Mouse (Mus musculus) liver, embryonic 18 days (tissue): ENCODE measurements around the gene Krtap5-4. TPM values are rescaled to one million over a fixed set of nuclear protein-coding genes. Genes with fewer than 3 reads are reported as not detected.

Experiments
- polyA plus RNA-seq: library from polyadenylated mRNA; depleted of rRNA; stranded (reverse); fragments of >200 nt; gene quantifications from 2 replicates; pipeline ENCODE4 v1.2.3, GENCODE M21; 2012; rRNA removed

The Krtap5-4 gene
- not detected in 2 replicates for polyA plus RNA-seq

GRCm38 (mm10) chr7:142303249-142303648, at the start of gene Krtap5-4:
Krtap5-4 (plus strand) TSS chr7:142303549.

GRCm38 (mm10) chr7:142258254-142258653, 45.1 kb upstream of the Krtap5-4 start, which contains the start of gene Gm2431:
Gm2431 (minus strand) TSS chr7:142258354.

DNA sequence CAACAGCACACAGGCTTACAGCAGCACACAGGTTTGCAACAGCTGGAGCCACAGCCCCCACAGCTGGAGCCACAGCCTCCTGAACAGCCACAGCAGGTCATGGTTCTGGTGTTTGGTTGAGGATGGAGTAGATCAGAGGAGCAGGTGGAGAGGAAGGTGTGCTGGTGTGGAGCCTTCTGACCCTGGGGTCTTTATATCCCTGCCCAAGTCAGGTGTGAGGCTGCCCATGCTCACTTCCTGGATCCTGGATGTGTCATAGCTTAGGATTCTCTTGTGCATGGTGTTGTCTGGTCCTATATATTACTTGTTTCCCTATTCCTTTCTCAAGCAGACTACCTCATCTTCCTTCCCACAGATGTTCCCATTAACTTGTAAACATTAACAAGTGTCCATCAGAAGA, 29.1 kb upstream of the Krtap5-4 start, which contains the start of gene Gm4559:
Gene Gm4559, minus strand, starts transcription at position 101 of the 400 bp plus-strand sequence.

DNA sequence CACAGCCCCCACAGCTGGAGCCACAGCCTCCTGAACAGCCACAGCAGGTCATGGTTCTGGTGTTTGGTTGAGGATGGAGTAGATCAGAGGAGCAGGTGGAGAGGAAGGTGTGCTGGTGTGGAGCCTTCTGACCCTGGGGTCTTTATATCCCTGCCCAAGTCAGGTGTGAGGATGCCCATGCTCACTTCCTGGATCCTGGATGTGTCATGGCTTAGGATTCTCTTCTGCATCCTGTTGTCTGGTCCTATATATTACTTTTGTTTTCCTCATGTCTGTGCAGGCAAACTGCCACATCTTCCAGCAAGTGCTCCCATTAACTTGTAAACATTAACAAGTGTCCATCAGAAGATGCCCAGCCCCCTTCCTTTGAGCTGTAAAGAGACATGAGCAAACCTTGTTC, 6.3 kb upstream of the Krtap5-4 start, which contains the start of gene Krtap5-1:
Gene Krtap5-1, minus strand, starts transcription at position 101 of the 400 bp plus-strand sequence.

Other genes starting within 250 kb of the Krtap5-4 start
- 26.5 and 26.9 TPM in 2 replicates for gene Mob2, start 242.5 kb upstream of the Krtap5-4 start, polyA plus RNA-seq
- gene Dusp8, start 207.7 kb upstream of the Krtap5-4 start, polyA plus RNA-seq: 1.4 TPM in 2 replicates
- not detected in 2 replicates for gene Gm45618, start 182.8 kb upstream of the Krtap5-4 start, polyA plus RNA-seq
- gene Gm39115, start 167.5 kb upstream of the Krtap5-4 start, polyA plus RNA-seq: not detected in 2 replicates
- not detected in 2 replicates for gene Gm45337, start 158.9 kb upstream of the Krtap5-4 start, polyA plus RNA-seq
- not detected in 2 replicates for gene Gm29735, start 146.4 kb upstream of the Krtap5-4 start, polyA plus RNA-seq
- gene Gm4553, start 137.8 kb upstream of the Krtap5-4 start, polyA plus RNA-seq: not detected in 2 replicates
- gene Krtap5-2, start 127.5 kb upstream of the Krtap5-4 start, polyA plus RNA-seq: not detected in 2 replicates
- gene Gm10153, start 113.2 kb upstream of the Krtap5-4 start, polyA plus RNA-seq: not detected in 2 replicates
- not detected in 2 replicates for gene Krtap5-3, start 102.2 kb upstream of the Krtap5-4 start, polyA plus RNA-seq
- not detected in 2 replicates for gene Gm7579, start 91.7 kb upstream of the Krtap5-4 start, polyA plus RNA-seq
- gene Krtap5-5, start 73.6 kb upstream of the Krtap5-4 start, polyA plus RNA-seq: not detected in 2 replicates
- gene Gm40460, start 62.5 kb upstream of the Krtap5-4 start, polyA plus RNA-seq: not detected in 2 replicates
- not detected in 2 replicates for gene Gm2431, start 45.2 kb upstream of the Krtap5-4 start, polyA plus RNA-seq
- gene Gm4559, start 29.2 kb upstream of the Krtap5-4 start, polyA plus RNA-seq: not detected in 2 replicates
- gene Krtap5-1, start 6.4 kb upstream of the Krtap5-4 start, polyA plus RNA-seq: not detected in 2 replicates
- gene Ifitm10, start 70.2 kb downstream of the Krtap5-4 start, polyA plus RNA-seq: 1.9 and 2.0 TPM in 2 replicates
- 0.48 and 0.60 TPM in 2 replicates for gene Gm49369, start 79.1 kb downstream of the Krtap5-4 start, polyA plus RNA-seq
- 286 and 330 TPM in 2 replicates for gene Ctsd, start 84.5 kb downstream of the Krtap5-4 start, polyA plus RNA-seq
- gene Syt8, start 131.3 kb downstream of the Krtap5-4 start, polyA plus RNA-seq: 0.16 and 0.24 TPM in 2 replicates
- gene Tnni2, start 138.3 kb downstream of the Krtap5-4 start, polyA plus RNA-seq: 1.7 and 3.1 TPM in 2 replicates
- gene Lsp1, start 157.3 kb downstream of the Krtap5-4 start, polyA plus RNA-seq: 31.6 and 34.6 TPM in 2 replicates
- gene Tnnt3, start 195.3 kb downstream of the Krtap5-4 start, polyA plus RNA-seq: 0.22 and 0.99 TPM in 2 replicates
- gene Mrpl23, start 229.1 kb downstream of the Krtap5-4 start, polyA plus RNA-seq: 49.6 and 60.9 TPM in 2 replicates